Mouse (Mus musculus): ENCODE data around the gene Slc25a3.
A peak's percentile ranks its signal among the peaks of the same experiment; 100 is the strongest.

Slc25a3 gene

GRCm38 (mm10) chr10:91158442-91158841, 34.6 kb upstream of the Slc25a3 start:
- no peaks in the 10 kb centered on the region for H3K27me3 ChIP-seq (ENCODE audit: control insufficient read depth, insufficient read depth, low read length, poor library complexity, severe bottlenecking)
- H3K36me3 ChIP-seq (ENCODE audit: control insufficient read depth, insufficient read depth, low read length, poor library complexity, severe bottlenecking): peaks cover 17% of the 10 kb centered on the region
- DNase-seq (ENCODE audit: low read depth, low spot score): no peak

- no peak for DNase-seq (ENCODE audit: low read depth, low spot score)
- Histone ChIP-seq H3K36me3 (ENCODE audit: control insufficient read depth, insufficient read depth, low read length, poor library complexity, severe bottlenecking) (peaks cover 19% of the 10 kb centered on the region), H3K27me3 (ENCODE audit: control insufficient read depth, insufficient read depth, low read length, poor library complexity, severe bottlenecking) (no peaks in the 10 kb centered on the region)
These were observed 32.5 kb upstream of the Slc25a3 start for GRCm38 (mm10) chr10:91156338-91156737.

- peaks cover 26% of the 10 kb centered on the region for H3K36me3 ChIP-seq (ENCODE audit: control insufficient read depth, insufficient read depth, low read length, poor library complexity, severe bottlenecking)
- no peak for DNase-seq (ENCODE audit: low read depth, low spot score)
- H3K27me3 ChIP-seq (ENCODE audit: control insufficient read depth, insufficient read depth, low read length, poor library complexity, severe bottlenecking): no peaks in the 10 kb centered on the region
These were observed 30.1 kb upstream of the Slc25a3 start for GRCm38 (mm10) chr10:91153894-91154503.

GRCm38 (mm10) chr10:91145413-91145812, 21.6 kb upstream of the Slc25a3 start:
- DNase-seq (ENCODE audit: low read depth, low spot score): no peak
- H3K36me3 ChIP-seq (ENCODE audit: control insufficient read depth, insufficient read depth, low read length, poor library complexity, severe bottlenecking): peaks cover 4% of the 10 kb centered on the region; the same call in 1 of the 2 replicates
- H3K27me3 ChIP-seq (ENCODE audit: control insufficient read depth, insufficient read depth, low read length, poor library complexity, severe bottlenecking): no peaks in the 10 kb centered on the region

GRCm38 (mm10) chr10:91143313-91144230, 19.7 kb upstream of the Slc25a3 start:
- DNase-seq (ENCODE audit: low read depth, low spot score): no peak
- peaks cover 4% of the 10 kb centered on the region; the same call in 1 of the 2 replicates for H3K36me3 ChIP-seq (ENCODE audit: control insufficient read depth, insufficient read depth, low read length, poor library complexity, severe bottlenecking)
- no peaks in the 10 kb centered on the region for H3K27me3 ChIP-seq (ENCODE audit: control insufficient read depth, insufficient read depth, low read length, poor library complexity, severe bottlenecking)

- peak; percentile 45 for DNase-seq (ENCODE audit: low read depth, low spot score)
- H3K36me3 ChIP-seq (ENCODE audit: control insufficient read depth, insufficient read depth, low read length, poor library complexity, severe bottlenecking): peaks cover 2% of the 10 kb centered on the region; the same call in 1 of the 2 replicates
- H3K27me3 ChIP-seq (ENCODE audit: control insufficient read depth, insufficient read depth, low read length, poor library complexity, severe bottlenecking): no peaks in the 10 kb centered on the region
These were observed 18.9 kb upstream of the Slc25a3 start for GRCm38 (mm10) chr10:91142654-91143191.

GRCm38 (mm10) chr10:91141564-91141963, 17.7 kb upstream of the Slc25a3 start:
- Histone ChIP-seq H3K36me3 (ENCODE audit: control insufficient read depth, insufficient read depth, low read length, poor library complexity, severe bottlenecking) (peaks cover 2% of the 10 kb centered on the region; the same call in 1 of the 2 replicates), H3K27me3 (ENCODE audit: control insufficient read depth, insufficient read depth, low read length, poor library complexity, severe bottlenecking) (no peaks in the 10 kb centered on the region)
- peak; percentile 84 for DNase-seq (ENCODE audit: low read depth, low spot score)

GRCm38 (mm10) chr10:91139148-91139766, 15.4 kb upstream of the Slc25a3 start:
- no peaks in the 10 kb centered on the region for H3K36me3 ChIP-seq (ENCODE audit: control insufficient read depth, insufficient read depth, low read length, poor library complexity, severe bottlenecking)
- DNase-seq (ENCODE audit: low read depth, low spot score): no peak
- no peaks in the 10 kb centered on the region for H3K27me3 ChIP-seq (ENCODE audit: control insufficient read depth, insufficient read depth, low read length, poor library complexity, severe bottlenecking)

GRCm38 (mm10) chr10:91138317-91138716, 14.5 kb upstream of the Slc25a3 start:
- H3K36me3 ChIP-seq (ENCODE audit: control insufficient read depth, insufficient read depth, low read length, poor library complexity, severe bottlenecking): no peaks in the 10 kb centered on the region
- no peaks in the 10 kb centered on the region for H3K27me3 ChIP-seq (ENCODE audit: control insufficient read depth, insufficient read depth, low read length, poor library complexity, severe bottlenecking)
- peak; percentile 74 for DNase-seq (ENCODE audit: low read depth, low spot score)

GRCm38 (mm10) chr10:91137400-91137799, 13.5 kb upstream of the Slc25a3 start:
- Histone ChIP-seq H3K36me3 (ENCODE audit: control insufficient read depth, insufficient read depth, low read length, poor library complexity, severe bottlenecking) (no peaks in the 10 kb centered on the region), H3K27me3 (ENCODE audit: control insufficient read depth, insufficient read depth, low read length, poor library complexity, severe bottlenecking) (no peaks in the 10 kb centered on the region)
- DNase-seq (ENCODE audit: low read depth, low spot score): peak; percentile 67

GRCm38 (mm10) chr10:91135302-91135972, 11.6 kb upstream of the Slc25a3 start:
- Histone ChIP-seq H3K27me3 (ENCODE audit: control insufficient read depth, insufficient read depth, low read length, poor library complexity, severe bottlenecking) (no peaks in the 10 kb centered on the region), H3K36me3 (ENCODE audit: control insufficient read depth, insufficient read depth, low read length, poor library complexity, severe bottlenecking) (no peaks in the 10 kb centered on the region)
- no peak for DNase-seq (ENCODE audit: low read depth, low spot score)

GRCm38 (mm10) chr10:91131565-91131964, 7.7 kb upstream of the Slc25a3 start:
- no peaks in the 10 kb centered on the region for H3K36me3 ChIP-seq (ENCODE audit: control insufficient read depth, insufficient read depth, low read length, poor library complexity, severe bottlenecking)
- DNase-seq (ENCODE audit: low read depth, low spot score): no peak
- H3K27me3 ChIP-seq (ENCODE audit: control insufficient read depth, insufficient read depth, low read length, poor library complexity, severe bottlenecking): no peaks in the 10 kb centered on the region

- Histone ChIP-seq H3K36me3 (ENCODE audit: control insufficient read depth, insufficient read depth, low read length, poor library complexity, severe bottlenecking) (no peaks in the 10 kb centered on the region), H3K27me3 (ENCODE audit: control insufficient read depth, insufficient read depth, low read length, poor library complexity, severe bottlenecking) (no peaks in the 10 kb centered on the region)
- no peak for DNase-seq (ENCODE audit: low read depth, low spot score)
These were observed 6.9 kb upstream of the Slc25a3 start for GRCm38 (mm10) chr10:91130792-91131191.

GRCm38 (mm10) chr10:91128551-91129160, 4.8 kb upstream of the Slc25a3 start:
- Histone ChIP-seq H3K27me3 (ENCODE audit: control insufficient read depth, insufficient read depth, low read length, poor library complexity, severe bottlenecking) (no peaks in the 10 kb centered on the region), H3K36me3 (ENCODE audit: control insufficient read depth, insufficient read depth, low read length, poor library complexity, severe bottlenecking) (no peaks in the 10 kb centered on the region)
- DNase-seq (ENCODE audit: low read depth, low spot score): no peak

All from splenic B cell, adult 2 months (primary cell).